Comparison of ENCODE assay signal across 14 mouse cellular contexts in the genomic region with DNA sequence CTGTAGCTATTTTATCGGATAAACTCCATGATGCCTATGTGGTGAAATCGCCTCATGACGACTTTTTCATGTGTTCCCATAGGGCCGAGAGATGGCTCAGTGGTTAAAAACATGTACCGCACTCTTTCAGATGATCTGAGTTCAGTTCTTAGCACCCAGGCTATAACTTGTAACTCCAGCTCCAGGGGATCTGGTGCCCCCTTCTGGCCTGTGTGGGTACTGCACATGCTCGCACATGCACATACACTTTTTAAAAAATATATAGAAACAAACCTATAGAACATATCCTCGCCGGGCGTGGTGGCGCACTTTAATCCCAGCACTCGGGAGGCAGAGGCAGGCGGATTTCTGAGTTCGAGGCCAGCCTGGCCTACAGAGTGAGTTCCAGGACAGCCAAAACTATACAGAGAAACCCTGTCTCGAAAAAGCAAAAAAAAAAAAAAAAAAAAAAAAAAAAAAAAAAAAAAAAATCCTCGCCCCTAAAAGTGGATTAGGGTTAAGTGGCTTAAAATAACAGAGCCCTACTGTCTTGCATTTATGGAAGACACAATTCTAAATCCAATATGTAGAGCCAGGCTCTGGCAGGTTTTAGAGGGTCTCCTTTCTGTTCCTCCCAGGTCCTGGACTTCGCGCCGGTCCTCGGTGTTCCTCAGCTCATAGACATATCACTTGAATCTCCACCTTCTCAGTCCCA. TPM values are rescaled to one million over a fixed set of nuclear protein-coding genes. Genes with fewer than 3 reads are reported as not detected.
DNase-seq lines count a peak whose midpoint lies in the region; ATAC-seq and TF ChIP-seq lines count a peak whose summit lies in the region.
"Had no signal": no experiment of that assay in that cellular context is flagged by ENCODE, and none has a peak within 500 bp of the region (broad histone marks: within the 10 kb centered on the region; RNA-seq: fewer than 3 reads in every experiment).

No protein-coding gene starts in this region.

- in situ Hi-C loops in Patski (cut with MboI; ENCODE audit: low pct_unique_long_range_greater_than_20kb), result loop anchor here (10.0 kb wide), 1 partner anchor 466 kb away; no protein-coding TSS in a partner anchor

- no peak for TF ChIP-seq EP300 in liver, embryonic 14.5 days (IDR thresholded peaks at IDR 0.05; ENCODE audit: low read depth)

- CTCF ChIA-PET in Patski (lab: Charles Lee), result interaction anchor here (1.1 to 2.7 kb wide), 2 partner anchors 38 to 70 kb away, joined by 4 to 9 read pairs; no protein-coding TSS in a partner anchor

- H3K27ac ChIP-seq in liver, embryonic 14.5 days, result no peak overlapping the region
- H3K27ac ChIP-seq in liver, embryonic 11.5 days (ENCODE audit: low read depth, low read length), result no peak overlapping the region
- H3K27ac ChIP-seq: heart, embryonic 13.5 days had no signal

- H3K9me3 ChIP-seq in liver, embryonic 14.5 days (ENCODE audit: control insufficient read depth, low read length), result no peaks in the 10 kb centered on the region
- H3K9me3 ChIP-seq in liver, embryonic 11.5 days (ENCODE audit: control insufficient read depth, low read length), result peaks cover 4% of the 10 kb centered on the region; the same call in 1 of the 2 replicates

- POLR2A ChIA-PET in Patski (lab: Charles Lee), result no interaction called here

- 81% methylated on average over 19 of the region's 19 CpGs for WGBS in liver, embryonic 14.5 days (ENCODE audit: insufficient replicate concordance)
- WGBS in liver, embryonic 11.5 days, result 90% methylated on average over 19 of the region's 19 CpGs

- no peak overlapping the region for H3K4me3 ChIP-seq in liver, embryonic 14.5 days (ENCODE audit: insufficient read depth in 1 of 2, low read depth in 2 of 2, low read length in 2 of 2)
- H3K4me3 ChIP-seq in liver, embryonic 11.5 days (ENCODE audit: low read depth, low read length), result no peak overlapping the region
- H3K4me3 ChIP-seq: erythroblast, embryonic 14.5 days; heart, embryonic 13.5 days; myocyte had no signal

- no peaks in the 10 kb centered on the region for H3K4me1 ChIP-seq in liver, embryonic 14.5 days (replicated peaks; ENCODE audit: control insufficient read depth in 2 of 2, insufficient read depth in 2 of 2, low read length in 1 of 2)
- no peaks in the 10 kb centered on the region; the same call in 1 of the 2 replicates for H3K4me1 ChIP-seq in liver, embryonic 11.5 days (replicated peaks; ENCODE audit: control insufficient read depth, insufficient read depth, low read length)

- TF ChIP-seq CTCF in liver, embryonic 14.5 days (IDR thresholded peaks at IDR 0.05; ENCODE audit: low read depth), result peak; percentile 71
- peak; percentile 59 for TF ChIP-seq CTCF in Patski (IDR thresholded peaks at IDR 0.05)

- no peak overlapping the region for H3K4me2 ChIP-seq in liver, embryonic 14.5 days (ENCODE audit: low read depth)
- H3K4me2 ChIP-seq in liver, embryonic 11.5 days, result no peak overlapping the region

- H3K9ac ChIP-seq in liver, embryonic 14.5 days (replicated peaks), result no peak overlapping the region
- H3K9ac ChIP-seq in liver, embryonic 11.5 days (ENCODE audit: low read depth, low read length), result no peak overlapping the region
- H3K9ac ChIP-seq: heart, embryonic 13.5 days had no signal

- ATAC-seq in CD4-positive, CD25-positive, alpha-beta regulatory T cell, adult 4 months, result no peak
- ATAC-seq in liver, embryonic 14.5 days (ENCODE audit: insufficient read depth), result no peak
- no peak for ATAC-seq in liver, embryonic 11.5 days (replicated peaks; ENCODE audit: low FRiP score)
- no peak for ATAC-seq in Patski

- H3K36me3 ChIP-seq in liver, embryonic 14.5 days (replicated peaks; ENCODE audit: control insufficient read depth, insufficient read depth, low read depth), result no peaks in the 10 kb centered on the region; the same call in 1 of the 2 replicates
- H3K36me3 ChIP-seq in liver, embryonic 11.5 days (ENCODE audit: control insufficient read depth, insufficient read depth, low read length), result peaks cover 5% of the 10 kb centered on the region; the same call in 1 of the 2 replicates
- H3K36me3 ChIP-seq: heart, embryonic 13.5 days had no signal

- H3K27me3 ChIP-seq in liver, embryonic 14.5 days (ENCODE audit: control insufficient read depth, insufficient read depth, low read length), result no peaks in the 10 kb centered on the region
- no peaks in the 10 kb centered on the region for H3K27me3 ChIP-seq in liver, embryonic 11.5 days (replicated peaks; ENCODE audit: control insufficient read depth, insufficient read depth, low read length)
- H3K27me3 ChIP-seq in Patski, result no peaks in the 10 kb centered on the region
- H3K27me3 ChIP-seq: heart, embryonic 13.5 days had no signal

- DNase-seq in CD4-positive, CD25-positive, alpha-beta regulatory T cell, adult 2 months (ENCODE audit: low read depth, low spot score), result peak; percentile 60
- DNase-seq in liver, embryonic 14.5 days (ENCODE audit: low read depth in 3 of 3, low spot score in 3 of 3), result no peak
- DNase-seq in liver, embryonic 11.5 days (ENCODE audit: low spot score), result no peak
- no peak for DNase-seq in Patski (ENCODE audit: low read depth, low spot score)
- peak; percentile 65 for DNase-seq in testis, postnatal 10 days (ENCODE audit: low spot score)
- no peak for DNase-seq in adrenal gland, postnatal 36 days
- no peak for DNase-seq in urinary bladder, postnatal 14 days (ENCODE audit: low spot score)

RNA-seq across cellular contexts. Expression of gene Bco1, which starts 13.5 kb away (rescaled TPM):
- not detected for polyA plus RNA-seq in CD4-positive, CD25-positive, alpha-beta regulatory T cell, adult 4 months (2017; shearing (Covaris generic))
- 4.3 and 5.2 TPM in 2 replicates for polyA plus RNA-seq in liver, embryonic 14.5 days (2012; rRNA removed)
- 3.2 and 4.3 TPM in 2 replicates for polyA plus RNA-seq in liver, embryonic 14.5 days (2014; fragmentation: Nextera tagmentation; extraction: Ambion mirVana)
- 11.3 and 11.9 TPM in 2 replicates for polyA plus RNA-seq in liver, embryonic 11.5 days (2014; fragmentation: Nextera tagmentation; extraction: Ambion mirVana)
- polyA plus RNA-seq in Patski (2021), result not detected
- under 1 TPM; 0.30 to 0.79 TPM for total RNA-seq in adrenal gland, postnatal 36 days (2021)
- total RNA-seq: layer of hippocampus, adult 18-20 months had no signal
- polyA plus RNA-seq: cortical plate, adult 2 months; erythroblast, embryonic 14.5 days; limb, embryonic 11.5 days had no signal

RNA-seq across cellular contexts. Expression of gene Pkd1l2, which starts 26.9 kb away (rescaled TPM):
- not detected for polyA plus RNA-seq in CD4-positive, CD25-positive, alpha-beta regulatory T cell, adult 4 months (2017; shearing (Covaris generic))
- polyA plus RNA-seq in liver, embryonic 14.5 days (2012; rRNA removed), result not detected in 2 replicates
- not detected in 2 replicates for polyA plus RNA-seq in liver, embryonic 14.5 days (2014; fragmentation: Nextera tagmentation; extraction: Ambion mirVana)
- polyA plus RNA-seq in liver, embryonic 11.5 days (2014; fragmentation: Nextera tagmentation; extraction: Ambion mirVana), result 0.03 and 0.16 TPM in 2 replicates
- not detected for polyA plus RNA-seq in Patski (2021)
- 1 to 10 TPM; 1.3 to 3.7 TPM for total RNA-seq in adrenal gland, postnatal 36 days (2021)
- polyA plus RNA-seq: erythroblast, embryonic 14.5 days; heart, embryonic 13.5 days; limb, embryonic 11.5 days had no signal

RNA-seq across cellular contexts. Expression of gene Gan, which starts 48.8 kb away (rescaled TPM):
- polyA plus RNA-seq in CD4-positive, CD25-positive, alpha-beta regulatory T cell, adult 4 months (2017; shearing (Covaris generic)), result 1 to 10 TPM; 2.0 to 2.1 TPM
- 1.4 and 1.6 TPM in 2 replicates for polyA plus RNA-seq in liver, embryonic 14.5 days (2012; rRNA removed)
- polyA plus RNA-seq in liver, embryonic 14.5 days (2014; fragmentation: Nextera tagmentation; extraction: Ambion mirVana), result 0.62 and 0.77 TPM in 2 replicates
- 2.0 and 2.1 TPM in 2 replicates for polyA plus RNA-seq in liver, embryonic 11.5 days (2014; fragmentation: Nextera tagmentation; extraction: Ambion mirVana)
- polyA plus RNA-seq in Patski (2021), result 2.6 TPM
- 10 to 100 TPM; 11.4 to 13.0 TPM for total RNA-seq in adrenal gland, postnatal 36 days (2021)

Comparison
In these comparisons a context has a peak if more than half of its experiments do, and no peak if none do; other contexts are left out.
1. DNase-seq: peak in CD4-positive, CD25-positive, alpha-beta regulatory T cell, adult 2 months (single experiment) and testis, postnatal 10 days (single experiment); none in liver, embryonic 14.5 days (0 of 3), liver, embryonic 11.5 days (single experiment), Patski (single experiment), adrenal gland, postnatal 36 days (0 of 2) and urinary bladder, postnatal 14 days (single experiment).